8 mouse cellular contexts compared by ENCODE assay signal in the genomic region with DNA sequence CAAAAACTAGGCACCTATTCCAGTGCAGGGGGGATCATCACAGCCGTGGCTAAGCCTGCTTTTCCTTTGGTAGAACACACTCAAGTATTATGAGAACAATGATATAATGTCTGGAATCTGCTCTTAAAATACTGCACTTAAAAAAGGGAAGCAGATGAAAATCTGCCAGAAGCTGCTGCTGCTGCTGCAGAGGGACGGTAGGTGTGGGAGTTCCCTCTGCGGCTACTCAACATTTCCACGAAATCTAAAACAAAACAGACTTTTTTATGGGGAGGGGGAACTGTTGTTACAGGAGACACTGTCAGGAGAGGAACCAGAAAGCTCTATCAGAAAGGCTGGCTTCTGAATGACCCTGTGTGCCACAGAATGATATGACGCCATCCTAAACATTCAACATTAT.
DNase-seq lines count a peak whose midpoint lies in the region; ATAC-seq and TF ChIP-seq lines count a peak whose summit lies in the region.

No protein-coding gene starts in this region.

- 0 out of 2 replicates have a peak overlapping the region, but pooled peaks have one; percentile 30 for H3K9ac ChIP-seq in forebrain, embryonic 13.5 days
- no peak overlapping the region for H3K9ac ChIP-seq in forebrain, embryonic 11.5 days (ENCODE audit: low read length)
- H3K9ac ChIP-seq in lung, embryonic 14.5 days: no peak overlapping the region
- H3K9ac ChIP-seq in liver, embryonic 13.5 days: no peak overlapping the region
- H3K9ac ChIP-seq in stomach, embryonic 15.5 days: no peak overlapping the region

- peaks cover 40% of the 10 kb centered on the region for H3K4me1 ChIP-seq in forebrain, embryonic 13.5 days
- H3K4me1 ChIP-seq in forebrain, embryonic 11.5 days (replicated peaks; ENCODE audit: control insufficient read depth, insufficient read depth, low read length): peaks cover 4% of the 10 kb centered on the region; the same call in 1 of the 2 replicates
- H3K4me1 ChIP-seq in lung, embryonic 14.5 days (ENCODE audit: insufficient read depth): peaks cover 23% of the 10 kb centered on the region
- peaks cover 26% of the 10 kb centered on the region for H3K4me1 ChIP-seq in liver, embryonic 13.5 days (replicated peaks)
- peaks cover 21% of the 10 kb centered on the region for H3K4me1 ChIP-seq in stomach, embryonic 15.5 days

- 63% methylated on average over 5 of the region's 5 CpGs for WGBS in forebrain, embryonic 13.5 days
- 77% methylated on average over 5 of the region's 5 CpGs for WGBS in forebrain, embryonic 11.5 days
- WGBS in lung, embryonic 14.5 days: 28% methylated on average over 5 of the region's 5 CpGs
- 12% methylated on average over 5 of the region's 5 CpGs for WGBS in liver, embryonic 13.5 days (ENCODE audit: insufficient replicate concordance)
- 22% methylated on average over 5 of the region's 5 CpGs for WGBS in stomach, embryonic 15.5 days

- no peaks in the 10 kb centered on the region for H3K36me3 ChIP-seq in forebrain, embryonic 13.5 days (ENCODE audit: poor library complexity, severe bottlenecking)
- no peaks in the 10 kb centered on the region for H3K36me3 ChIP-seq in forebrain, embryonic 11.5 days (ENCODE audit: control insufficient read depth, insufficient read depth, low read length)
- H3K36me3 ChIP-seq in lung, embryonic 14.5 days (ENCODE audit: insufficient read depth): no peaks in the 10 kb centered on the region
- no peaks in the 10 kb centered on the region for H3K36me3 ChIP-seq in liver, embryonic 13.5 days
- no peaks in the 10 kb centered on the region for H3K36me3 ChIP-seq in stomach, embryonic 15.5 days

- no peak for DNase-seq in forebrain, embryonic 11.5 days (ENCODE audit: low spot score)
- DNase-seq in lung, embryonic 14.5 days: no peak
- no peak for DNase-seq in lung, postnatal 36 days
- no peak for DNase-seq in liver, embryonic 13.5 days
- no peak for DNase-seq in urinary bladder, adult 18-20 months (ENCODE audit: low spot score in 2 of 2)
- no peak for DNase-seq in adrenal gland, postnatal 10 days

- no peaks in the 10 kb centered on the region for H3K9me3 ChIP-seq in forebrain, embryonic 13.5 days (replicated peaks)
- H3K9me3 ChIP-seq in forebrain, embryonic 11.5 days (ENCODE audit: control insufficient read depth, low read length): no peaks in the 10 kb centered on the region
- no peaks in the 10 kb centered on the region for H3K9me3 ChIP-seq in lung, embryonic 14.5 days (ENCODE audit: low read depth, low read length)
- no peaks in the 10 kb centered on the region for H3K9me3 ChIP-seq in liver, embryonic 13.5 days (replicated peaks)
- H3K9me3 ChIP-seq in stomach, embryonic 15.5 days: no peaks in the 10 kb centered on the region

- H3K27ac ChIP-seq in forebrain, embryonic 13.5 days: peak overlapping the region; percentile 31; the same call in 1 of the 2 replicates
- no peak overlapping the region for H3K27ac ChIP-seq in forebrain, embryonic 11.5 days (ENCODE audit: low read depth, low read length)
- H3K27ac ChIP-seq in lung, embryonic 14.5 days (ENCODE audit: low read depth): peak overlapping the region; percentile 54; the same call in 1 of the 2 replicates
- no peak overlapping the region for H3K27ac ChIP-seq in liver, embryonic 13.5 days
- peak overlapping the region; percentile 79; the same call in 1 of the 2 replicates for H3K27ac ChIP-seq in stomach, embryonic 15.5 days

- ATAC-seq in forebrain, embryonic 13.5 days: no peak
- ATAC-seq in forebrain, embryonic 11.5 days (replicated peaks; ENCODE audit: low FRiP score): no peak
- no peak for ATAC-seq in lung, embryonic 14.5 days (ENCODE audit: insufficient read depth)
- no peak for ATAC-seq in liver, embryonic 13.5 days (ENCODE audit: low read depth)
- ATAC-seq in stomach, embryonic 15.5 days (ENCODE audit: insufficient read depth, low FRiP score, low read depth): no peak

- TF ChIP-seq CTCF in lung, embryonic 14.5 days (IDR thresholded peaks at IDR 0.05; ENCODE audit: low read depth): no peak

- H3K27me3 ChIP-seq in forebrain, embryonic 13.5 days: peaks cover 5% of the 10 kb centered on the region; the same call in 1 of the 2 replicates
- H3K27me3 ChIP-seq in forebrain, embryonic 11.5 days (ENCODE audit: control insufficient read depth, insufficient read depth, low read length): no peaks in the 10 kb centered on the region
- no peaks in the 10 kb centered on the region for H3K27me3 ChIP-seq in lung, embryonic 14.5 days (ENCODE audit: insufficient read depth, low read length)
- no peaks in the 10 kb centered on the region for H3K27me3 ChIP-seq in liver, embryonic 13.5 days
- no peaks in the 10 kb centered on the region for H3K27me3 ChIP-seq in stomach, embryonic 15.5 days (replicated peaks)

- H3K4me2 ChIP-seq in forebrain, embryonic 13.5 days: no peak overlapping the region
- H3K4me2 ChIP-seq in forebrain, embryonic 11.5 days (ENCODE audit: low read depth, low read length, severe bottlenecking): no peak overlapping the region
- no peak overlapping the region for H3K4me2 ChIP-seq in lung, embryonic 14.5 days
- peak overlapping the region; percentile 11; the same call in 1 of the 2 replicates for H3K4me2 ChIP-seq in liver, embryonic 13.5 days
- no peak overlapping the region for H3K4me2 ChIP-seq in stomach, embryonic 15.5 days

- H3K4me3 ChIP-seq in forebrain, embryonic 13.5 days: no peak overlapping the region
- H3K4me3 ChIP-seq in forebrain, embryonic 11.5 days (ENCODE audit: low read depth, low read length): no peak overlapping the region
- no peak overlapping the region for H3K4me3 ChIP-seq in lung, embryonic 14.5 days (ENCODE audit: low read depth, low read length)
- no peak overlapping the region for H3K4me3 ChIP-seq in liver, embryonic 13.5 days (replicated peaks)
- no peak overlapping the region for H3K4me3 ChIP-seq in stomach, embryonic 15.5 days (replicated peaks)

Comparison
In these comparisons a context has a peak if more than half of its experiments do, and no peak if none do; other contexts are left out.
1. H3K27ac ChIP-seq: peak in forebrain, embryonic 13.5 days (single experiment), lung, embryonic 14.5 days (single experiment) and stomach, embryonic 15.5 days (single experiment); none in forebrain, embryonic 11.5 days (single experiment) and liver, embryonic 13.5 days (single experiment).